Mouse (Mus musculus) neural tube, embryonic 12.5 days (tissue): ENCODE measurements around the gene Pga5. TPM values are rescaled to one million over a fixed set of nuclear protein-coding genes. Genes with fewer than 3 reads are reported as not detected.

Source experiments
- ATAC-seq: fragments of 200-750 bp; cut with Nextera tagmentation; 2 replicates; pipeline ENCODE4 v1.8.0; 2017; ENCODE audit warnings: low read depth, mild to moderate bottlenecking, moderate TSS enrichment, moderate library complexity; ENCODE audit not compliant: low FRiP score
- H3K27ac ChIP-seq: fragments of 300-500 bp; sonication (generic); 2 replicates; pipeline ENCODE4 v1.5.1; 2016
- H3K27me3 ChIP-seq: fragments of 300-500 bp; sonication (generic); replicated peaks from 2 replicates; pipeline ENCODE4 v1.6.1; 2016; ENCODE audit warnings: mild to moderate bottlenecking
- H3K36me3 ChIP-seq: fragments of 300-500 bp; sonication (generic); 2 replicates; pipeline ENCODE4 v1.6.1; 2016; ENCODE audit warnings: mild to moderate bottlenecking
- H3K4me1 ChIP-seq: fragments of 300-500 bp; sonication (generic); 2 replicates; pipeline ENCODE4 v1.6.1; 2016
- H3K4me2 ChIP-seq: fragments of 300-500 bp; sonication (generic); replicated peaks from 2 replicates; pipeline ENCODE4 v1.6.1; 2016; ENCODE audit warnings: mild to moderate bottlenecking
- H3K4me3 ChIP-seq: fragments of 300-500 bp; sonication (generic); 2 replicates; pipeline ENCODE4 v1.5.1; 2016
- H3K9ac ChIP-seq: fragments of 300-500 bp; sonication (generic); 2 replicates; pipeline ENCODE4 v1.6.1; 2016; ENCODE audit warnings: mild to moderate bottlenecking
- H3K9me3 ChIP-seq: fragments of 300-500 bp; sonication (generic); 2 replicates; pipeline ENCODE4 v1.6.1; 2016; ENCODE audit warnings: mild to moderate bottlenecking
- WGBS: fragments of 180-500 bp; shearing (Covaris S2); methylation state at CpG from one replicate; pipeline ENCODE4 v1.1.7; 2016; 5-methylcytosine and 5-hydroxymethylcytosine counted together
- polyA plus RNA-seq: library from polyadenylated mRNA; unstranded; fragments of >200 nt; fragmentation: Nextera tagmentation; extraction: Ambion mirVana; gene quantifications from 2 replicates; pipeline ENCODE4 v1.2.1, GENCODE M21; 2016

The Pga5 gene
- polyA plus RNA-seq, 1 experiment from 2014 or later, result not detected

- no peak overlapping the region for H3K4me3 ChIP-seq
- no peak overlapping the region for H3K27ac ChIP-seq
- H3K4me1 ChIP-seq, result peaks cover 47% of the 10 kb centered on the region
- H3K36me3 ChIP-seq, result no peaks in the 10 kb centered on the region
- no peaks in the 10 kb centered on the region for H3K27me3 ChIP-seq
- ATAC-seq, result no peak
- no peak overlapping the region for H3K9ac ChIP-seq
- H3K4me2 ChIP-seq, result no peak overlapping the region
- 73% methylated on average over 9 of the region's 9 CpGs for WGBS
- H3K9me3 ChIP-seq, result no peaks in the 10 kb centered on the region
These were observed 20.5 kb upstream of the Pga5 start for GRCm38 (mm10) chr19:10698131-10698991.

GRCm38 (mm10) chr19:10695801-10696200 lies 17.9 kb upstream of the Pga5 start:
- Histone ChIP-seq H3K9me3 (no peaks in the 10 kb centered on the region), H3K27me3 (no peaks in the 10 kb centered on the region), H3K4me2 (0 out of 2 replicates have a peak overlapping the region, but pooled peaks have one; percentile 12), H3K4me3 (no peak overlapping the region), H3K27ac (peak overlapping the region; percentile 21; the same call in 1 of the 2 replicates), H3K36me3 (no peaks in the 10 kb centered on the region), H3K9ac (0 out of 2 replicates have a peak overlapping the region, but pooled peaks have one; percentile 13), H3K4me1 (peaks cover 43% of the 10 kb centered on the region)
- 44% methylated on average over 7 of the region's 7 CpGs for WGBS
- no peak for ATAC-seq

- Histone ChIP-seq H3K27me3 (no peaks in the 10 kb centered on the region), H3K9ac (no peak overlapping the region), H3K4me1 (peaks cover 42% of the 10 kb centered on the region), H3K4me3 (no peak overlapping the region), H3K9me3 (no peaks in the 10 kb centered on the region), H3K36me3 (no peaks in the 10 kb centered on the region), H3K4me2 (no peak overlapping the region), H3K27ac (no peak overlapping the region)
- ATAC-seq, result no peak
- 90% methylated on average over 10 of the region's 10 CpGs for WGBS
These were observed 16.2 kb upstream of the Pga5 start for GRCm38 (mm10) chr19:10693926-10694682.

- no peak overlapping the region for H3K4me3 ChIP-seq
- H3K27me3 ChIP-seq, result no peaks in the 10 kb centered on the region
- no peak overlapping the region for H3K4me2 ChIP-seq
- no peak overlapping the region for H3K9ac ChIP-seq
- WGBS, result 89% methylated on average over 4 of the region's 4 CpGs
- no peaks in the 10 kb centered on the region for H3K36me3 ChIP-seq
- peaks cover 36% of the 10 kb centered on the region for H3K4me1 ChIP-seq
- ATAC-seq, result no peak
- H3K27ac ChIP-seq, result no peak overlapping the region
- H3K9me3 ChIP-seq, result no peaks in the 10 kb centered on the region
These were observed 14.5 kb upstream of the Pga5 start for GRCm38 (mm10) chr19:10692361-10692760.

GRCm38 (mm10) chr19:10691660-10692059 lies 13.8 kb upstream of the Pga5 start:
- Histone ChIP-seq H3K4me2 (no peak overlapping the region), H3K27ac (no peak overlapping the region), H3K36me3 (no peaks in the 10 kb centered on the region), H3K27me3 (no peaks in the 10 kb centered on the region), H3K4me3 (no peak overlapping the region), H3K9ac (no peak overlapping the region), H3K9me3 (no peaks in the 10 kb centered on the region), H3K4me1 (peaks cover 34% of the 10 kb centered on the region)
- no peak for ATAC-seq
- WGBS, result 85% methylated on average over 3 of the region's 3 CpGs

- ATAC-seq, result no peak
- WGBS, result 94% methylated on average over 4 of the region's 4 CpGs
- H3K27me3 ChIP-seq, result no peaks in the 10 kb centered on the region
- H3K4me3 ChIP-seq, result no peak overlapping the region
- no peak overlapping the region for H3K27ac ChIP-seq
- H3K9ac ChIP-seq, result no peak overlapping the region
- peaks cover 33% of the 10 kb centered on the region for H3K4me1 ChIP-seq
- H3K4me2 ChIP-seq, result 0 out of 2 replicates have a peak overlapping the region, but pooled peaks have one; percentile 75
- no peaks in the 10 kb centered on the region for H3K9me3 ChIP-seq
- H3K36me3 ChIP-seq, result no peaks in the 10 kb centered on the region
These were observed 13.2 kb upstream of the Pga5 start for GRCm38 (mm10) chr19:10691121-10691520.

- WGBS, result 85% methylated on average over 3 of the region's 3 CpGs
- Histone ChIP-seq H3K9ac (no peak overlapping the region), H3K27ac (no peak overlapping the region), H3K27me3 (no peaks in the 10 kb centered on the region), H3K36me3 (no peaks in the 10 kb centered on the region), H3K4me3 (no peak overlapping the region), H3K4me2 (peak overlapping the region; percentile 75), H3K9me3 (no peaks in the 10 kb centered on the region), H3K4me1 (peaks cover 25% of the 10 kb centered on the region)
- ATAC-seq, result no peak
These were observed 12.5 kb upstream of the Pga5 start for GRCm38 (mm10) chr19:10690336-10690735.

- Histone ChIP-seq H3K4me2 (peak overlapping the region; percentile 75), H3K4me3 (peak overlapping the region; percentile 72), H3K9me3 (no peaks in the 10 kb centered on the region), H3K27me3 (no peaks in the 10 kb centered on the region), H3K4me1 (peaks cover 22% of the 10 kb centered on the region), H3K36me3 (no peaks in the 10 kb centered on the region), H3K9ac (peak overlapping the region; percentile 84), H3K27ac (peak overlapping the region; percentile 89; the same call in 1 of the 2 replicates)
- WGBS, result 65% methylated on average over 5 of the region's 5 CpGs
- ATAC-seq, result no peak
These were observed 11.7 kb upstream of the Pga5 start for GRCm38 (mm10) chr19:10689470-10690166.

- Histone ChIP-seq H3K9me3 (no peaks in the 10 kb centered on the region), H3K4me2 (peak within 1 kb of the TSS; percentile 75), H3K4me1 (peaks cover 22% of the 10 kb centered on the region), H3K27ac (peak within 1 kb of the TSS; percentile 89), H3K27me3 (no peaks in the 10 kb centered on the region), H3K9ac (peak within 1 kb of the TSS; percentile 84), H3K36me3 (no peaks in the 10 kb centered on the region), H3K4me3 (peak within 1 kb of the TSS; percentile 72)
- WGBS, result under 1% methylated on average over 74 of the region's 74 CpGs
- peak; percentile 95 for ATAC-seq
These were observed 10.9 kb upstream of the Pga5 start, which contains the start of gene Vps37c for GRCm38 (mm10) chr19:10688537-10689352. Gene Vps37c, plus strand, starts transcription at chr19:10688735.

GRCm38 (mm10) chr19:10685727-10686126 lies 7.9 kb upstream of the Pga5 start:
- ATAC-seq, result no peak
- WGBS, result 80% methylated on average over 2 of the region's 2 CpGs
- H3K4me1 ChIP-seq, result peaks cover 20% of the 10 kb centered on the region

GRCm38 (mm10) chr19:10685081-10685480 lies 7.2 kb upstream of the Pga5 start:
- Histone ChIP-seq H3K4me2 (no peak overlapping the region), H3K27me3 (no peaks in the 10 kb centered on the region), H3K27ac (no peak overlapping the region), H3K9me3 (no peaks in the 10 kb centered on the region), H3K36me3 (no peaks in the 10 kb centered on the region), H3K4me3 (no peak overlapping the region), H3K9ac (no peak overlapping the region), H3K4me1 (peaks cover 13% of the 10 kb centered on the region)
- no peak for ATAC-seq
- whole genome bisulfite sequencing, result 90% methylated on average over 9 of the region's 9 CpGs

More at GRCm38 (mm10) chr19:10685727-10686126, 7.9 kb upstream of the Pga5 start:
- Histone ChIP-seq H3K27me3 (no peaks in the 10 kb centered on the region), H3K4me2 (no peak overlapping the region), H3K4me3 (no peak overlapping the region), H3K9me3 (no peaks in the 10 kb centered on the region), H3K36me3 (no peaks in the 10 kb centered on the region), H3K27ac (no peak overlapping the region), H3K9ac (no peak overlapping the region)
